Mouse (Mus musculus): ENCODE data around the gene Acp7. TPM values are rescaled to one million over a fixed set of nuclear protein-coding genes. Genes with fewer than 3 reads are reported as not detected.

The Acp7 gene
- polyA plus RNA-seq, 1 experiment = 1.4 TPM

DNA sequence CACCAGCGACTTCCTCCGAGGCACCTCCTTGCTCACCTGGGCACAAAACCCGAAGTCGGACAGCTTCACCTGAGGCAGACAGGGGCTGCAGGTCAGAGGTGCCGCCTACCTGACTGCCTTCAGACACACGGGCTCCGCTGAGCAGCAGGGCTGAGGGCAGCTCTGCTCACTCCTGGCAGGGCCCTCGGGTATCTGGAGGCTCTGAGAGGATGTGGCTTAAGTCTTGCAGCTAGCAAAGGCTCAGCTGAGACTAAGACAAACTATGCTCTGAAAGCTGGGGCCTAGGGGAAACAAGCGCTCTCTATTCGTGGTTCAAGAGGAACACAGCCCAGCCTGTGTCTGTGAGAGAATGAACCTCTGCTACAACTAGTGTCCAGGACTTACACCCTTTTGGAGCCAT is 70.3 kb downstream of the Acp7 start:
- H3K4me1 ChIP-seq (ENCODE audit: control insufficient read depth, insufficient read depth, low read length) = peaks cover 34% of the 10 kb centered on the region
- H3K4me3 ChIP-seq (replicated peaks; ENCODE audit: insufficient read depth, low read depth, low read length) = no peak overlapping the region
- no peak overlapping the region for H3K27ac ChIP-seq (ENCODE audit: insufficient read depth, low read length)
- H3K27me3 ChIP-seq (ENCODE audit: control insufficient read depth, insufficient read depth, low read length) = no peaks in the 10 kb centered on the region
- DNase-seq = no peak
- 95% methylated on average over 10 of the region's 10 CpGs for WGBS
- TF ChIP-seq CTCF (IDR thresholded peaks at IDR 0.05; ENCODE audit: borderline replicate concordance, insufficient read depth, low read depth, low read length) (no peak), POLR2A (IDR thresholded peaks at IDR 0.05; ENCODE audit: borderline replicate concordance, insufficient read depth, low read length) (no peak)

DNA sequence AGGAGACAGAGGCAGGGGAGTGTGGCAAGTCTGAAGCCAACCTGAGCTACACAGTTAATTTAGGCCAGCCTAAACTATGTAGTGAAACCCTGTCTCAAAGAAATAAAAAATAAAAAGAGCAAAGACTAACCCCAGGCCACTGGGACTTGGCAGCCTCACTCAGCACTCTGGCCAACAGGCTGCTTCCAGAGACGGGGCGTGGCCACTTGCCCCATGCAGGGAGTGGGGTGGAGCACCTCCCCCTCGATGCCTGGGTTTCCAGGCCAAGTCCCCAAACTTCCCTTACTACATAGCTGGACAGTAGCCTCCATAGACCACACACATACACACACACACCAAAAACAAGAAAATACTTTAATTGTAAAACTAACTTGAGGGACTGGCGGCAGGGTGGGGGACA is 72.6 kb downstream of the Acp7 start:
- peak; percentile 48 to 57 for DNase-seq
- Histone ChIP-seq H3K27me3 (ENCODE audit: control insufficient read depth, insufficient read depth, low read length) (no peaks in the 10 kb centered on the region), H3K4me1 (ENCODE audit: control insufficient read depth, insufficient read depth, low read length) (peaks cover 27% of the 10 kb centered on the region), H3K4me3 (replicated peaks; ENCODE audit: insufficient read depth, low read depth, low read length) (no peak overlapping the region), H3K27ac (ENCODE audit: insufficient read depth, low read length) (no peak overlapping the region)
- TF ChIP-seq CTCF (IDR thresholded peaks at IDR 0.05; ENCODE audit: borderline replicate concordance, insufficient read depth, low read depth, low read length) (no peak), POLR2A (IDR thresholded peaks at IDR 0.05; ENCODE audit: borderline replicate concordance, insufficient read depth, low read length) (no peak)
- 13% methylated on average over 4 of the region's 4 CpGs for WGBS

DNA sequence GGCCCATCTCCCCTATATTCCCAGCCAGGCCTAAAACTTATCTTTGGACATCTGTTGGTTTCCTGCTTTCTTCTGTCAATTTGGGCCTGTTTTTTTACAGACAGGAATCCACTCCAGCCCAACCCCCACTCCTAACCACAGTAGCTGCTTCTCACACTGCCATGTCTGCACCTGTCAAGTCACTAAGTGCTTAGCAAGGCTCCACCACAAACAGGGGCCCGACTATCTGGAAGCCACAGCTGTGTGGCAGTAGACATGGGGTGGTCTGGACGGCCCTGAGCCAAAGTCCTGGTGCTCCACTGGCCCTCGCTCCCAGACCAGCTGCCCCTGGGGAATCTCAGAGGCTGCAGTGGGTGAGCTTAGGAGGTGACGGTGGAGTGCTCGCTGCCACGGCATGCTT is 73.4 kb downstream of the Acp7 start:
- Histone ChIP-seq H3K4me1 (ENCODE audit: control insufficient read depth, insufficient read depth, low read length) (peaks cover 22% of the 10 kb centered on the region), H3K4me3 (replicated peaks; ENCODE audit: insufficient read depth, low read depth, low read length) (no peak overlapping the region), H3K27ac (ENCODE audit: insufficient read depth, low read length) (no peak overlapping the region), H3K27me3 (ENCODE audit: control insufficient read depth, insufficient read depth, low read length) (no peaks in the 10 kb centered on the region)
- TF ChIP-seq POLR2A (IDR thresholded peaks at IDR 0.05; ENCODE audit: borderline replicate concordance, insufficient read depth, low read length) (no peak), CTCF (IDR thresholded peaks at IDR 0.05; ENCODE audit: borderline replicate concordance, insufficient read depth, low read depth, low read length) (no peak)
- 70% methylated on average over 6 of the region's 6 CpGs for WGBS
- no peak for DNase-seq

Other genes starting within 250 kb of the Acp7 start
- gene Med29, start 238.6 kb downstream of the Acp7 start, polyA plus RNA-seq (2012; rRNA removed) = 47.9 and 49.5 TPM in 2 replicates
- 104 and 124 TPM in 2 replicates for gene Paf1, start 238.4 kb downstream of the Acp7 start, polyA plus RNA-seq (2012; rRNA removed)
- 2.0 and 2.2 TPM in 2 replicates for gene Gmfg, start 193.9 kb downstream of the Acp7 start, polyA plus RNA-seq (2012; rRNA removed)
- 39.6 and 41.5 TPM in 2 replicates for gene Lrfn1, start 179.4 kb downstream of the Acp7 start, polyA plus RNA-seq (2012; rRNA removed)
- gene Ifnl2, start 120.9 kb downstream of the Acp7 start, polyA plus RNA-seq (2012; rRNA removed) = not detected in 2 replicates
- not detected in 2 replicates for gene Ifnl3, start 108.5 kb downstream of the Acp7 start, polyA plus RNA-seq (2012; rRNA removed)
- gene Sycn, start 90.4 kb downstream of the Acp7 start, polyA plus RNA-seq (2012; rRNA removed) = not detected in 2 replicates
- gene Nccrp1, start 84.1 kb downstream of the Acp7 start, polyA plus RNA-seq (2012; rRNA removed) = 0.43 and 0.67 TPM in 2 replicates
- 54.1 and 54.9 TPM in 2 replicates for gene Samd4b, start 33.2 kb downstream of the Acp7 start, polyA plus RNA-seq (2012; rRNA removed)
- gene Pak4, start 33.1 kb downstream of the Acp7 start, polyA plus RNA-seq (2012; rRNA removed) = 8.3 and 8.5 TPM in 2 replicates
- 66.4 and 68.8 TPM in 2 replicates for gene Fbxo27, start 61.5 kb upstream of the Acp7 start, polyA plus RNA-seq (2012; rRNA removed)
- 6.7 TPM in 2 replicates for gene Fbxo17, start 85.5 kb upstream of the Acp7 start, polyA plus RNA-seq (2012; rRNA removed)
- 101 and 113 TPM in 2 replicates for gene Mrps12, start 110.5 kb upstream of the Acp7 start, polyA plus RNA-seq (2012; rRNA removed)
- 21.5 and 23.8 TPM in 2 replicates for gene Sars2, start 110.7 kb upstream of the Acp7 start, polyA plus RNA-seq (2012; rRNA removed)
- 1.6 and 3.1 TPM in 2 replicates for gene Ccer2, start 124.8 kb upstream of the Acp7 start, polyA plus RNA-seq (2012; rRNA removed)
- gene Sirt2, start 135.4 kb upstream of the Acp7 start, polyA plus RNA-seq (2012; rRNA removed) = 282 and 298 TPM in 2 replicates
- 39.6 and 40.0 TPM in 2 replicates for gene Nfkbib, start 136.2 kb upstream of the Acp7 start, polyA plus RNA-seq (2012; rRNA removed)
- gene Rinl, start 157.6 kb upstream of the Acp7 start, polyA plus RNA-seq (2012; rRNA removed) = 3.0 and 3.1 TPM in 2 replicates
- gene Hnrnpl, start 177.2 kb upstream of the Acp7 start, polyA plus RNA-seq (2012; rRNA removed) = 366 and 379 TPM in 2 replicates
- gene Ech1, start 193.9 kb upstream of the Acp7 start, polyA plus RNA-seq (2012; rRNA removed) = 106 and 115 TPM in 2 replicates
- gene Lgals4, start 202.5 kb upstream of the Acp7 start, polyA plus RNA-seq (2012; rRNA removed) = 6.9 and 8.3 TPM in 2 replicates
- gene Lgals7, start 232.5 kb upstream of the Acp7 start, polyA plus RNA-seq (2012; rRNA removed) = 0.16 TPM in 1 of 2 replicates, not detected in the other